Mouse (Mus musculus) left cerebral cortex, postnatal 25 days (tissue): ENCODE measurements around the gene Pnpla3. TPM values are rescaled to one million over a fixed set of nuclear protein-coding genes. Genes with fewer than 3 reads are reported as not detected.

Experiments
- DNase-seq, 2 experiments: peaks; one replicate each; pipeline ENCODE4 v3.0.0; 2022; ENCODE audit warnings: low spot score in 2 of 2, mixed read lengths in 1 of 2
- intact Hi-C: fragments of 180-260 bp; cut with DNase I; formaldehyde crosslinking; loops from one replicate; pipeline ENCODE4 v1.15.1; 2025
- microRNA-seq, 2 experiments: library from miRNA; unstranded; fragments of <30 nt; microRNA quantifications; one replicate each; pipeline ENCODE4 v1.2.0; 2022
- total RNA-seq, 2 experiments: library from RNA; stranded (reverse); gene quantifications; 2 replicates each; pipeline ENCODE4 v1.2.3; 2021

The Pnpla3 gene
- total RNA-seq, 2 experiments from 2014 or later = 10.1 to 10.3 TPM

GRCm38 (mm10) chr15:84235646-84236045 lies 68.0 kb downstream of the Pnpla3 start:
- DNase-seq = no peak
- intact Hi-C loops = no loop called here

Small RNAs within 50 kb of the gene (microRNA-seq; reads per million reads assigned to microRNA genes)
- gene Mir6392 = 0.50 to 2.0 reads per million in 2 experiments

Other genes starting within 250 kb of the Pnpla3 start
- 10 to 100 TPM; 16.4 to 17.2 TPM for gene Efcab6, start 102.5 kb upstream of the Pnpla3 start, total RNA-seq
- 100 to 1,000 TPM; 423 to 434 TPM for gene Sult4a1, start 62.1 kb upstream of the Pnpla3 start, total RNA-seq
- gene Pnpla5, start 44.7 kb upstream of the Pnpla3 start, total RNA-seq = not detected
- gene Samm50, start 24.4 kb downstream of the Pnpla3 start, total RNA-seq = 100 to 1,000 TPM; 100 to 102 TPM
- 10 to 100 TPM; 25.1 to 27.3 TPM for gene Parvb, start 64.2 kb downstream of the Pnpla3 start, total RNA-seq
- 1 to 10 TPM; 4.6 to 6.3 TPM for gene Parvg, start 156.2 kb downstream of the Pnpla3 start, total RNA-seq